Mouse (Mus musculus) macrophage (primary cell): ENCODE measurements at regions not wholly inside any gene's neighbourhood (a gene's known extent, or its start where the extent isn't known, plus 50 kb on each side); places are given as distances from the start of the nearest gene placed in this dataset.
A peak's percentile ranks its signal among the peaks of the same experiment; 100 is the strongest.

Experiments used
- H3K27ac ChIP-seq: fragments of 350-480 bp; formaldehyde crosslinking; 2 replicates; pipeline ENCODE4 v1.9.0; 2021
- H3K36me3 ChIP-seq: fragments of 350-480 bp; formaldehyde crosslinking; 2 replicates; pipeline ENCODE4 v1.9.0; 2021; ENCODE audit errors: inconsistent target
- H3K4me3 ChIP-seq: fragments of 350-480 bp; formaldehyde crosslinking; 2 replicates; pipeline ENCODE4 v1.9.0; 2021; ENCODE audit errors: inconsistent target
- H3K79me2 ChIP-seq: fragments of 350-480 bp; formaldehyde crosslinking; 2 replicates; pipeline ENCODE4 v1.9.0; 2021; ENCODE audit errors: inconsistent target
- WGBS: methylation state at CpG from one replicate; pipeline ENCODE4 v1.1.7; 2026; ENCODE audit warnings: inconsistent platforms; ENCODE audit not compliant: missing documents; 5-methylcytosine and 5-hydroxymethylcytosine counted together

DNA sequence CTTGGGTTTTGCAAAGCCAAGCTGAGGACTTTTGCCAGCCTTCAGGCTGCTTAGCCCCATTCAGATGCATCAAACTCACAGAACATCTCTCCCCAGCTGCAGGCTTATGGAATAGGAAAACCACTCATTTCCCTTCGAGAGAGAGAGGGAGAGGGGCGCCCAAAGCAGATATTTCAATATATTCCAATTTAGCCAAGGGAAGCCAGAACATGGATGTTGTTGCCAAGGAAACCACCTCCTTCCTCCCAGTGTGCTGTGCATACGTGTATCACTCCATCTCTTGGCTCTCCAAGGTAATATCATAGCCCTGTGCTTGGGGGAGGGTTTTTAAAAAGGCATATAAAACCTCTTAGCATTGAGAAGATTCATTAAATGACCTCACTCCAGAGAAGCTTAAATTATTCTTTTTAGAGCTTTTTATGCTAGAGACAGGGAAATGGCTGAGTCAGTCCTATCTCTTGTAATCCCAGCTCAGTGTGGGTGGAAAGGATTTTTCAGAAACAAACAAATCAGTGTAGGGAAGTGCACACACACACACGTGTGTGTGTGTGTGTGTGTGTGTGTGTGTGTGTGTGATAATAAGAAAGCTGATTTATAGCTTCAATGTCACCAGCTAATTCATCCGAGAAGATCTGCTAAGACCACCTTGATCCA, 245.1 kb downstream of the Rps24 start:
- H3K27ac ChIP-seq, result no peak overlapping the region
- H3K79me2 ChIP-seq, result no peaks in the 10 kb centered on the region
- 56% methylated on average over 5 of the region's 5 CpGs for WGBS
- no peaks in the 10 kb centered on the region for H3K36me3 ChIP-seq
- H3K4me3 ChIP-seq, result no peak overlapping the region

GRCm38 (mm10) chr14:24733326-24733725, 246.4 kb downstream of the Rps24 start:
- Histone ChIP-seq H3K79me2 (no peaks in the 10 kb centered on the region), H3K4me3 (no peak overlapping the region), H3K27ac (no peak overlapping the region), H3K36me3 (no peaks in the 10 kb centered on the region)
- WGBS, result 85% methylated on average over 7 of the region's 7 CpGs

DNA sequence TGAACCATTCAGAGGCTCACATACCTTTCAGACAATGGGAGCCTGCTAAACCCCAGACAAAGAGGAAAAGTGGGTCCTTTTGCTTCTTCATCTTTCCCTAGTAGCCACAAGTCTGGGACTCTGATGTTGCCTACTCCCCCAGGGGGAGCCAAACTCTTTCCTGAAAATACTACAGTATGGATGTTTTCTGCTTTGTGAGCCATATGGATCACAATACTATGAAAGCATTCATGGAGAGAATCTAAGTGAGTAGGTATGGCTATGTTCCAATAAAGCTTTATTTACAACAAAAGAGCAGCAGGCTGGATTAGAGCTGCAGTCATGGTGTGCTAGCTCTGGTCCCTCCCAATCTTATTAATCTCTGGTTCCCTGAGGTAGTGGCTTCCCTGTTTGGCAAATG, 251.9 kb downstream of the Rps24 start:
- Histone ChIP-seq H3K79me2 (no peaks in the 10 kb centered on the region), H3K27ac (no peak overlapping the region), H3K4me3 (no peak overlapping the region), H3K36me3 (no peaks in the 10 kb centered on the region)

DNA sequence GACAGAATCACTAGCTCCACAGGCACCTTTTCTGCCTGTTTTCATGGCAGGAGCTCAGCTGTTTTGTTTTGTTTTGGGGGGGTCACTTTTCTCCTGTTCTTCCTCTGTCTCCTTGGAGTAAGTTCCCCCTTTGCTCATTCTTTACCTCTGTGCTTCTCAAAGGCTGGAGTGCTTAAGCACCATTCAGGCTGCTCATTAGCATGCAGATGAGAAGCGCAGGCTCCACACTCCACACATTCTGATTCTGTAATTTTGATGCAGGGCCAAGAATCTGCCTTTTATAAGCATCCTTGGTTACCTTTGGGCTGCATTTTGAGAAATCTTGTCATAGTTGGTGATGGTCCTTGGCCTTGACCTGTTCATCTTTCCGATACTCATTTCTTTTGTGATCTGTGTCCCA, 257.5 kb downstream of the Rps24 start:
- Histone ChIP-seq H3K4me3 (no peak overlapping the region), H3K36me3 (no peaks in the 10 kb centered on the region), H3K79me2 (no peaks in the 10 kb centered on the region), H3K27ac (no peak overlapping the region)
- 80% methylated on average over 2 of the region's 2 CpGs for WGBS

DNA sequence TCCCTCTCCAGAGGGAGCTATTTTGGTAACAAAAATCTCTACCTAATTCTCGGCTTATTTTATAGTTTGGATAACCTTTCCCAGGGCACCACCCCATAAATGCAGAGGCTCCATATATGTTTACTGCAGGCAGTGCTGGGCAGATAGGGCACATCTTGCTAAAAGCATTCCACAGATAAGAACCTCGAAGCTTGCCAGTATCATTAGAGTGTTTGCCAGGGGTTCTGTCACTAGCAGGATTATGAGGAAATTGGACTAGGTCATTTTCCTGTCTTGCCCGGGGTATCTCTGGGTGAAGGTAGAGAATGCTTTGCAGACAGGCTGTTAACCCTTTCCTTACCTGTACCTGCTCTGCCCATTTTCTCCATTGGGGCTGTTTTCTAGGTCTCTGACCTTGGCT, 258.8 kb downstream of the Rps24 start:
- no peaks in the 10 kb centered on the region for H3K36me3 ChIP-seq
- H3K4me3 ChIP-seq, result no peak overlapping the region
- no peak overlapping the region for H3K27ac ChIP-seq
- 48% methylated on average over 2 of the region's 3 CpGs for WGBS
- H3K79me2 ChIP-seq, result no peaks in the 10 kb centered on the region

GRCm38 (mm10) chr14:24747471-24747795, 260.5 kb downstream of the Rps24 start:
- no peaks in the 10 kb centered on the region for H3K79me2 ChIP-seq
- no peak overlapping the region for H3K4me3 ChIP-seq
- 50% methylated on average over 4 of the region's 4 CpGs for WGBS
- no peak overlapping the region for H3K27ac ChIP-seq
- H3K36me3 ChIP-seq, result no peaks in the 10 kb centered on the region

GRCm38 (mm10) chr14:24747796-24748496, 261.0 kb downstream of the Rps24 start:
- Histone ChIP-seq H3K79me2 (no peaks in the 10 kb centered on the region), H3K27ac (peak overlapping the region; percentile 17; the same call in 1 of the 2 replicates), H3K36me3 (no peaks in the 10 kb centered on the region), H3K4me3 (no peak overlapping the region)
- WGBS, result 60% methylated on average over 7 of the region's 7 CpGs

GRCm38 (mm10) chr14:24748497-24748862, 261.6 kb downstream of the Rps24 start:
- Histone ChIP-seq H3K4me3 (no peak overlapping the region), H3K27ac (no peak overlapping the region), H3K79me2 (no peaks in the 10 kb centered on the region), H3K36me3 (no peaks in the 10 kb centered on the region)
- WGBS, result 71% methylated on average over 2 of the region's 2 CpGs

GRCm38 (mm10) chr14:24749313-24749712, 262.4 kb downstream of the Rps24 start:
- no peaks in the 10 kb centered on the region for H3K79me2 ChIP-seq
- H3K4me3 ChIP-seq, result no peak overlapping the region
- H3K27ac ChIP-seq, result no peak overlapping the region
- H3K36me3 ChIP-seq, result no peaks in the 10 kb centered on the region
- 85% methylated on average over 9 of the region's 9 CpGs for WGBS

DNA sequence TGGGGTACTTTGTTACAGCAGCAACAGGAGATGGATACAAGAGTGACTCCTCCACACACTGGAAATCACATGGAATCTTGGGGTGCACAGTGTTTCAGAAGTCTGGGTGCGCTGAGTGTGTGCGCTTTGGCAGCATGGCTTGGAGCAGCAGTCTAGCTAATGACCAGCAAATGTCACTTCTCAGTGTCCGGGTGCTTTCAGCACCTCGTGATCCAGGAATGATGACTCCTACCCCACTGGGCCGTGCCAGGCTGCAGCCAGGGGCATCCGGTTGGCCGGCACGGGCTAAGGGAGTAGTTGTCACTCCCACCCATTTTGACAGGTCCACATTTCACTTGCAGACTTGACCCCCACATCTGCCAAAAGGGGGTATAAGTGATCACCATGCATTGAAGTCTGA, 264.3 kb downstream of the Rps24 start:
- Histone ChIP-seq H3K4me3 (no peak overlapping the region), H3K79me2 (no peaks in the 10 kb centered on the region)

GRCm38 (mm10) chr14:24754753-24755152, 267.8 kb downstream of the Rps24 start:
- Histone ChIP-seq H3K27ac (no peak overlapping the region), H3K36me3 (no peaks in the 10 kb centered on the region), H3K4me3 (no peak overlapping the region), H3K79me2 (no peaks in the 10 kb centered on the region)
- 80% methylated on average over 1 of the region's 1 CpGs for WGBS

More for the DNA sequence above, 264.3 kb downstream of the Rps24 start:
- 89% methylated on average over 5 of the region's 8 CpGs for WGBS
- H3K36me3 ChIP-seq, result no peaks in the 10 kb centered on the region
- H3K27ac ChIP-seq, result no peak overlapping the region

DNA sequence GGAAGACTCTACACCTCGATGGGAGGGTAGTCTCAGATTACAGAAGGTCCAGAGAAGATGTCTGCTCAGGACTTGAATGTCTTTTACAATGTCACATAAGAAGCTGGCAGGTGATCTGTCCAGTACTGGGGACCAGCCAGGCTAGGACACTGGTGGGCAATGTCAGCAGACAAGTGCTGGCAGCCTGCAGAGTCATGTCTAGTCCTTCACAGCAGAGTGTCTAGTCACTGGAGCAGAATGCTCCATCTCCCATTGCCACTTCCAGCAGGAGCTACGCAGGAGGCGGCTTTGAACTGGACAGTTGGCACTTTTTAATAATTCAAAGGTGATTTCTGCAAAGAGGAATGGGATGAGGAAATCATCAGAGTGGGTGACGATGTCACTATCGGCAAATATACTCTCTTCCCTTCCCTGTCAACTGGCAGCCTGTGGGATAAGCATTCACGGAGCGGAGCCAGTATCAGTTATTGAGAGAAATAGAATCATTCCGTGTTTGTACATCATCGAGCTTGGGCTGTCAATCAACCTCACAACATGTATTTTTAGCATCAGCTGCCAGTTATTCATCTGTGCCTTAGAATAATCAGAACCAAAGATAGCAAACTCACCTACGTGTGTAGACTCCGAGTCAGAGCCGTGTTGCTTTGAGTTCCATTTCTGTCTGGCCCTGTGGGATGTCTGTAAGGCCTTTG, 268.6 kb downstream of the Rps24 start:
- Histone ChIP-seq H3K36me3 (no peaks in the 10 kb centered on the region), H3K27ac (no peak overlapping the region), H3K79me2 (no peaks in the 10 kb centered on the region), H3K4me3 (no peak overlapping the region)
- 89% methylated on average over 12 of the region's 12 CpGs for WGBS

DNA sequence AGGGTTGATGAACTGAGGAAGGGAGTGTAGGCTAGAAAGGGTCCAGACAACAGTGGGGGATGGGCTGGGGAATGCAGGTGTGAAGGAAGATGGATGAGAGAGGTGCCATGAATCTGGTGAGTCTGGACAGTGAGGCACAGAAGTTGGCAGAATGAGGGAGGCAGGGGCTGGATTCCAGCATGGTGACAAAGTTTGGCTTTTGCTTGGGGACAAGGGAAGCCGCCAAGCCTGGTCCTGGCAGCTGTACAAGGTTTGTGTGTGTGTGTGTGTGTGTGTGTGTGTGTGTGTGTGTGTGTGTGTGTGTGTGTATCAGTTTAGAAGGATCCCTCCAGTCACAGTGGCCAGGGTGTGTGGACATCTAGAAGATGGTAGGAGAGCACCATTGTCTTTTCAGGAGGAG, 270.4 kb downstream of the Rps24 start:
- WGBS, result 80% methylated on average over 1 of the region's 1 CpGs
- H3K27ac ChIP-seq, result no peak overlapping the region
- no peaks in the 10 kb centered on the region for H3K36me3 ChIP-seq
- H3K79me2 ChIP-seq, result no peaks in the 10 kb centered on the region
- H3K4me3 ChIP-seq, result no peak overlapping the region

DNA sequence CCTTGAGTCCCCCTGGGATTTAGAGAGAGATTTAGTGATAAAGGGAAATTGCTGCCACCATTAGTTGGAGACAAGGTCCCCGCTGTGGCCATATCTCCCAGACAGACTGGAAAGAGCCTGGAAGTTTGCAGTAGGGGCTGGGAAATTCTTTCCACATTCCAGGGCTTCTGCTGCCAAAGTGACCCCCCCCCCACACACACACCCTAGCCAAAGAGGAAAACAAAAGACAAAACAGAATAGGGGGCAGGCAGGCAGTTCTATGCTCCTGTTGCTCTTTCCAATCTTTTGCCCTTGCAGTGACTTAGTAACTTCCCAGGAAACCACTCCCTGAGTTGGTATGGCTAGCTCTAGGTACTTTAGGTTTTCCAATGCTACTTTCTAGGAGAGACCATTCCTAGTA, 270.9 kb downstream of the Rps24 start:
- Histone ChIP-seq H3K27ac (no peak overlapping the region), H3K4me3 (no peak overlapping the region), H3K36me3 (no peaks in the 10 kb centered on the region), H3K79me2 (no peaks in the 10 kb centered on the region)
- 91% methylated on average over 1 of the region's 1 CpGs for WGBS

GRCm38 (mm10) chr14:24760926-24761325, 274.0 kb downstream of the Rps24 start:
- H3K27ac ChIP-seq, result no peak overlapping the region
- WGBS, result 85% methylated on average over 1 of the region's 1 CpGs
- no peaks in the 10 kb centered on the region for H3K79me2 ChIP-seq
- H3K36me3 ChIP-seq, result no peaks in the 10 kb centered on the region
- H3K4me3 ChIP-seq, result no peak overlapping the region
